Mouse (Mus musculus): Measurements from ENCODE around the gene Zpr1.

Gene Zpr1

GRCm38 (mm10) chr9:46329801-46330585, 57.1 kb downstream of the Zpr1 start:
- DNase-seq, result no peak

DNA sequence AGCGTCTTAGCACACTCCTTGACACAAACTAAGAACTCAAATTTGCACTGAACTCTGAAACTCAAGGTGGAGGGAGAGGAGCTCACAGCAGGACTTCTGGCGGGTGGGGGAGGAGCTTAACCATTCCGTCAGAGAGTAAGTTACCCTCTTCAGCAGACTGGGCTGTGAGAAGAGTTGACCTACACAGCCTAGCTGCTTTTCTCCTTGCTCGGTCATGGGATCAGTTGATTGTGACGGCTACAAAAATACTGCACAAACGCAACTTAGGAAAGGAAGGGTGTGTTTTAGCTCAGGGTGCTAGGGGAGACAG, 57.7 kb downstream of the Zpr1 start:
- DNase-seq, result no peak

DNA sequence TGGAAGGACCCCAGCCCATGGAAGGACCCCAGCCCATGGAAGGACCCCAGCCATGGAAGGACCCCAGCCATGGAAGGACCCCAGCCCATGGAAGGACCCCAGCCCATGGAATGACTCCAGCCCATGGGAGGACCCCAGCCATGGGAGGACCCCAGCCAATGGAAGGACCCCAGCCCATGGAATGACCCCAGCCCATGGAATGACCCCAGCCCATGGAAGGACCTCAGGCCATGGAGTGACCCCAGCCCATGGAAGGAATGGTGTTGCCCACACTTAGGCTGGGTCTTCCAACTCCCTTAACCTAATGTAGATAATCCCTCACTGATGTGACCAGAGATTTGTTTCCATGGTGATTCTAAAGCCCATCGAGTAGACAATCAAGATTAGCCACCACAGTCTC, 58.4 kb downstream of the Zpr1 start:
- DNase-seq, result no peak

Data from right cerebral cortex, adult 18-20 months (tissue).